Mouse (Mus musculus) large intestine, adult 2 months (tissue): ENCODE measurements around the gene Cab39l. TPM values are rescaled to one million over a fixed set of nuclear protein-coding genes. Genes with fewer than 3 reads are reported as not detected.
"Not testable (repeated sequence)": the region's sequence is repeated elsewhere in the genome, so short reads cannot be mapped to it uniquely, and the experiment has no call there.

Experiments used
- DNase-seq: peaks from one replicate; pipeline ENCODE4 v3.0.0-alpha.2; 2012; ENCODE audit warnings: low read depth, low spot score
- WGBS: fragments of 180-500 bp; shearing (Covaris S2); methylation state at CpG from one replicate; pipeline ENCODE4 v1.1.7; 2018; 5-methylcytosine and 5-hydroxymethylcytosine counted together
- polyA plus RNA-seq: library from polyadenylated mRNA; depleted of rRNA; stranded (reverse); fragments of >200 nt; gene quantifications from 2 replicates; pipeline ENCODE4 v1.2.3, GENCODE M21; 2012

Cab39l gene
- polyA plus RNA-seq, 1 experiment, result 8.6 TPM

GRCm38 (mm10) chr14:59554025-59554424 is 113.3 kb downstream of the Cab39l start:
- 80% methylated on average over 5 of the region's 5 CpGs for WGBS
- DNase-seq, result no peak

GRCm38 (mm10) chr14:59555018-59555417 is 114.2 kb downstream of the Cab39l start:
- no peak for DNase-seq
- 58% methylated on average over 8 of the region's 8 CpGs for WGBS

GRCm38 (mm10) chr14:59555928-59556531 is 115.3 kb downstream of the Cab39l start:
- DNase-seq, result peak; percentile 68
- 39% methylated on average over 13 of the region's 13 CpGs for WGBS

- 56% methylated on average over 4 of the region's 4 CpGs for WGBS
- no peak for DNase-seq
Measured at GRCm38 (mm10) chr14:59557071-59557470, 116.3 kb downstream of the Cab39l start.

- 65% methylated on average over 1 of the region's 1 CpGs for WGBS
- no peak for DNase-seq
Measured at GRCm38 (mm10) chr14:59557886-59558285, 117.1 kb downstream of the Cab39l start.

- no peak for DNase-seq
- whole genome bisulfite sequencing, result 95% methylated on average over 6 of the region's 6 CpGs
Measured at GRCm38 (mm10) chr14:59566756-59567155, 126.0 kb downstream of the Cab39l start.

GRCm38 (mm10) chr14:59576385-59576784 is 135.6 kb downstream of the Cab39l start:
- WGBS, result 75% methylated on average over 5 of the region's 5 CpGs
- DNase-seq, result no peak

- 43% methylated on average over 1 of the region's 1 CpGs for WGBS
- DNase-seq, result no peak
Measured at GRCm38 (mm10) chr14:59590614-59591013, 149.8 kb downstream of the Cab39l start.

- WGBS, result 79% methylated on average over 8 of the region's 8 CpGs
- DNase-seq, result no peak
Measured at GRCm38 (mm10) chr14:59591901-59592300, 151.1 kb downstream of the Cab39l start.

- WGBS, result 96% methylated on average over 3 of the region's 3 CpGs
Measured at GRCm38 (mm10) chr14:59592593-59592992, 151.8 kb downstream of the Cab39l start.

GRCm38 (mm10) chr14:59594988-59595387 is 154.2 kb downstream of the Cab39l start:
- no peak for DNase-seq
- WGBS, result 95% methylated on average over 3 of the region's 3 CpGs

More at GRCm38 (mm10) chr14:59592593-59592992, 151.8 kb downstream of the Cab39l start:
- no peak for DNase-seq

- DNase-seq, result peak; percentile 77
- under 1% methylated on average over 47 of the region's 48 CpGs for WGBS
Measured at GRCm38 (mm10) chr14:59597398-59598259, 156.9 kb downstream of the Cab39l start, which contains the start of gene Cdadc1. Gene Cdadc1, minus strand, starts transcription at chr14:59597959.

GRCm38 (mm10) chr14:59598260-59598627 is 157.5 kb downstream of the Cab39l start:
- no peak for DNase-seq
- 2% methylated on average over 8 of the region's 8 CpGs for WGBS

- WGBS, result 58% methylated on average over 5 of the region's 5 CpGs
- no peak for DNase-seq
Measured at GRCm38 (mm10) chr14:59604002-59604645, 163.4 kb downstream of the Cab39l start.

- 12% methylated on average over 5 of the region's 5 CpGs for WGBS
- no peak for DNase-seq
Measured at GRCm38 (mm10) chr14:59605671-59606353, 165.0 kb downstream of the Cab39l start.

- 68% methylated on average over 3 of the region's 3 CpGs for WGBS
- DNase-seq, result no peak
Measured at GRCm38 (mm10) chr14:59607021-59607420, 166.2 kb downstream of the Cab39l start.

GRCm38 (mm10) chr14:59612920-59613625 is 172.3 kb downstream of the Cab39l start:
- 37% methylated on average over 14 of the region's 14 CpGs for WGBS
- DNase-seq, result no peak

- not testable (repeated sequence) for DNase-seq
- WGBS, result 55% methylated on average over 3 of the region's 3 CpGs
Measured at GRCm38 (mm10) chr14:59614149-59614548, 173.4 kb downstream of the Cab39l start.

- no peak for DNase-seq
- 23% methylated on average over 7 of the region's 7 CpGs for WGBS
Measured at GRCm38 (mm10) chr14:59616802-59617201, 176.0 kb downstream of the Cab39l start.
